Mouse (Mus musculus): ENCODE measurements around the gene Pla2g4a. TPM values are rescaled to one million over a fixed set of nuclear protein-coding genes. Genes with fewer than 3 reads are reported as not detected.

Gene Pla2g4a
- polyA plus RNA-seq (2015; fragmentation: Illumina TruSeq; extraction: RNeasy Lipid Tissue Mini Kit (QIAGEN cat#74804); ENCODE audit: insufficient read depth, low replicate concordance) = 19.0 TPM

GRCm38 (mm10) chr1:149960734-149961424 lies at the start of gene Pla2g4a:
Pla2g4a (minus strand) TSS chr1:149961290.

Other genes starting within 250 kb of the Pla2g4a start
- gene Ptgs2, start 138.7 kb upstream of the Pla2g4a start, polyA plus RNA-seq (2015; fragmentation: Illumina TruSeq; extraction: RNeasy Lipid Tissue Mini Kit (QIAGEN cat#74804); ENCODE audit: insufficient read depth, low replicate concordance) = 0.47 TPM